In the genomic region with DNA sequence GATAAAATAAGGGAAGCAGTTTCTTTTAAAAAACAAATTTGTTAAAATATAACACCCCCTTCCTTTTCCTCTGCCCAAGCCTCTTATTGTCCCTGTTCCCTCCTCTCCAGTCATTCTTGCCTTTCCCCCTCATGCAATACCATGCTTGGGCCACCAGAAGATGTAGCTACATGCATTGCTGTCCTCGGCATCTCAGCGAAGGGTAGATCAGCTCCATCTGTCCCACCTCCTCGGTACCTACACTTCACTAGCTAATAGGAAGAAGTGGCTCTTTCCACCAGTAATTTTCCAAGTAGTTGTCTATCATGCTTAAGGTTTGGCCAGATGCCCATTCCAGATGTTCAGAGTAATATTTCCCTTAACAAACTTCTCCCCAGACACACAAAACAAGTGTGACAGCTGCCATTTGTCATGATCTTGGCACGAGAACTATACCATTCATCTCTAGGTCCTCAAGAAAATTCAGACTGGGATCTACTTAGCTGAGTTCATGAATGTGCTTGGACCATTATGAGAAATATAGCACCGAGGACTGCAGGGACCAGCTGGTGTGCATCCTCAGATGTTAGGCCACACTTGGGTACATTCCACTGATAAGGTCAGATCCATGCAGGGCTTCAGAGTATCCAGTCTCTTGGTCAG, we compare ENCODE assay signal across 15 mouse cellular contexts.
DNase-seq lines count a peak whose midpoint lies in the region; ATAC-seq and TF ChIP-seq lines count a peak whose summit lies in the region.
"Had no signal": no experiment of that assay in that cellular context is flagged by ENCODE, and none has a peak within 500 bp of the region (broad histone marks: within the 10 kb centered on the region; RNA-seq: fewer than 3 reads in every experiment).

No protein-coding gene starts in this region.

- no peaks in the 10 kb centered on the region for H3K9me3 ChIP-seq in embryonic facial prominence, embryonic 14.5 days (ENCODE audit: control insufficient read depth, low read length)
- H3K9me3 ChIP-seq in embryonic facial prominence, embryonic 10.5 days, result no peaks in the 10 kb centered on the region
- no peaks in the 10 kb centered on the region for H3K9me3 ChIP-seq in intestine, embryonic 16.5 days (ENCODE audit: control insufficient read depth, low read length)
- H3K9me3 ChIP-seq: lung, embryonic 15.5 days; midbrain, embryonic 10.5 days had no signal

- no peaks in the 10 kb centered on the region for H3K27me3 ChIP-seq in embryonic facial prominence, embryonic 14.5 days (replicated peaks; ENCODE audit: control insufficient read depth, insufficient read depth, low read length)
- no peaks in the 10 kb centered on the region for H3K27me3 ChIP-seq in embryonic facial prominence, embryonic 10.5 days (replicated peaks; ENCODE audit: low read depth, poor library complexity, severe bottlenecking)
- H3K27me3 ChIP-seq in kidney, adult 2 months (replicated peaks; ENCODE audit: control insufficient read depth, insufficient read depth, low read length), result no peaks in the 10 kb centered on the region; the same call in 1 of the 2 replicates
- H3K27me3 ChIP-seq in intestine, embryonic 16.5 days (replicated peaks; ENCODE audit: control insufficient read depth, insufficient read depth, low read length), result no peaks in the 10 kb centered on the region
- no peaks in the 10 kb centered on the region for H3K27me3 ChIP-seq in cerebellum, adult 2 months (ENCODE audit: control insufficient read depth, insufficient read depth, low read length)
- H3K27me3 ChIP-seq: lung, embryonic 15.5 days had no signal

- ATAC-seq in embryonic facial prominence, embryonic 14.5 days (ENCODE audit: low read depth), result no peak
- 0 out of 2 replicates have a peak, but pooled peaks have one; percentile 28 for ATAC-seq in intestine, embryonic 16.5 days
- ATAC-seq in frontal cortex, adult (ENCODE audit: low TSS enrichment), result no peak

- H3K4me2 ChIP-seq in embryonic facial prominence, embryonic 14.5 days (ENCODE audit: low read depth, low read length), result no peak overlapping the region
- H3K4me2 ChIP-seq in intestine, embryonic 16.5 days (ENCODE audit: low read depth, low read length), result no peak overlapping the region
- H3K4me2 ChIP-seq: lung, embryonic 15.5 days had no signal

- H3K4me3 ChIP-seq in embryonic facial prominence, embryonic 14.5 days (ENCODE audit: low read depth, low read length), result no peak overlapping the region
- H3K4me3 ChIP-seq in embryonic facial prominence, embryonic 10.5 days, result no peak overlapping the region
- no peak overlapping the region for H3K4me3 ChIP-seq in kidney, adult 2 months (ENCODE audit: insufficient read depth, low read depth, low read length)
- H3K4me3 ChIP-seq in intestine, embryonic 16.5 days (ENCODE audit: low read length), result no peak overlapping the region
- no peak overlapping the region for H3K4me3 ChIP-seq in cerebellum, adult 2 months (replicated peaks; ENCODE audit: insufficient read depth, low read depth, low read length)
- H3K4me3 ChIP-seq: lung, embryonic 15.5 days; midbrain, embryonic 10.5 days had no signal

- no peak for TF ChIP-seq POLR2A in kidney, adult 2 months (IDR thresholded peaks at IDR 0.05; ENCODE audit: low read depth, low read length)
- no peak for TF ChIP-seq POLR2A in cerebellum, adult 2 months (IDR thresholded peaks at IDR 0.05; ENCODE audit: borderline replicate concordance, insufficient read depth, low read length)

- WGBS in embryonic facial prominence, embryonic 14.5 days, result 59% methylated on average over 5 of the region's 5 CpGs
- 91% methylated on average over 5 of the region's 5 CpGs for WGBS in embryonic facial prominence, embryonic 10.5 days
- WGBS in kidney, adult 2 months, result 69% methylated on average over 5 of the region's 5 CpGs
- 56% methylated on average over 5 of the region's 5 CpGs for WGBS in intestine, embryonic 16.5 days
- 77% methylated on average over 5 of the region's 5 CpGs for WGBS in cerebellum, adult 2 months

- H3K9ac ChIP-seq in embryonic facial prominence, embryonic 14.5 days (ENCODE audit: low read depth, low read length), result no peak overlapping the region
- H3K9ac ChIP-seq in intestine, embryonic 16.5 days (ENCODE audit: low read depth, low read length), result no peak overlapping the region
- H3K9ac ChIP-seq: lung, embryonic 15.5 days had no signal

- H3K27ac ChIP-seq in embryonic facial prominence, embryonic 14.5 days (replicated peaks; ENCODE audit: low read depth, low read length), result no peak overlapping the region
- H3K27ac ChIP-seq in embryonic facial prominence, embryonic 10.5 days (replicated peaks), result no peak overlapping the region
- no peak overlapping the region for H3K27ac ChIP-seq in kidney, adult 2 months (ENCODE audit: insufficient read depth, low read depth, low read length)
- H3K27ac ChIP-seq in intestine, embryonic 16.5 days (ENCODE audit: low read length), result no peak overlapping the region
- H3K27ac ChIP-seq in cerebellum, adult 2 months (ENCODE audit: insufficient read depth, low read length), result no peak overlapping the region
- H3K27ac ChIP-seq: lung, embryonic 15.5 days; midbrain, embryonic 10.5 days had no signal

- no peaks in the 10 kb centered on the region; the same call in 1 of the 2 replicates for H3K4me1 ChIP-seq in embryonic facial prominence, embryonic 14.5 days (ENCODE audit: control insufficient read depth, insufficient read depth, low read length)
- 0 out of 2 replicates have a peak, but pooled peaks cover 4% of the 10 kb centered on the region for H3K4me1 ChIP-seq in embryonic facial prominence, embryonic 10.5 days
- H3K4me1 ChIP-seq in kidney, adult 2 months (ENCODE audit: control insufficient read depth, insufficient read depth, low read length), result no peaks in the 10 kb centered on the region
- 0 out of 2 replicates have a peak, but pooled peaks cover 5% of the 10 kb centered on the region for H3K4me1 ChIP-seq in intestine, embryonic 16.5 days (ENCODE audit: control insufficient read depth, insufficient read depth, low read length)
- no peaks in the 10 kb centered on the region for H3K4me1 ChIP-seq in cerebellum, adult 2 months (ENCODE audit: control insufficient read depth, insufficient read depth, low read length)
- H3K4me1 ChIP-seq: midbrain, embryonic 10.5 days had no signal

- TF ChIP-seq CTCF in kidney, adult 2 months (conservative IDR thresholded peaks at IDR 0.05; ENCODE audit: insufficient read depth, insufficient read length, low read depth, low read length), result no peak
- TF ChIP-seq CTCF in cerebellum, adult 2 months (IDR thresholded peaks at IDR 0.05; ENCODE audit: borderline replicate concordance, insufficient read depth, low read depth, low read length), result no peak

- H3K36me3 ChIP-seq in embryonic facial prominence, embryonic 14.5 days (ENCODE audit: control insufficient read depth, insufficient read depth, low read length), result no peaks in the 10 kb centered on the region
- no peaks in the 10 kb centered on the region for H3K36me3 ChIP-seq in embryonic facial prominence, embryonic 10.5 days (replicated peaks)
- no peaks in the 10 kb centered on the region for H3K36me3 ChIP-seq in kidney, adult 2 months (ENCODE audit: control insufficient read depth, insufficient read depth, low read length)
- H3K36me3 ChIP-seq in intestine, embryonic 16.5 days (ENCODE audit: control insufficient read depth, insufficient read depth, low read length), result no peaks in the 10 kb centered on the region
- H3K36me3 ChIP-seq: lung, embryonic 15.5 days; midbrain, embryonic 10.5 days had no signal

- peak; percentile 61 for DNase-seq in embryonic facial prominence, embryonic 14.5 days (ENCODE audit: low spot score)
- DNase-seq in embryonic facial prominence, embryonic 10.5 days (ENCODE audit: low spot score), result no peak
- DNase-seq in kidney, adult 2 months, result peak; percentile 51
- DNase-seq in kidney, adult 8-10 months, result no peak
- peak; percentile 50 to 56 for DNase-seq in kidney, postnatal 4 days
- DNase-seq in cerebellum, adult 2 months, result no peak
- DNase-seq: adrenal gland, postnatal 14 days; cerebellum, adult 9-11 months; gastrocnemius, postnatal 25 days; retina, postnatal 1 day; thymus, postnatal 14 days had no signal

Comparison
In these comparisons a context has a peak if more than half of its experiments do, and no peak if none do; other contexts are left out.
1. DNase-seq: peak in embryonic facial prominence, embryonic 14.5 days (single experiment), kidney, adult 2 months (single experiment) and kidney, postnatal 4 days (2 of 2); none in embryonic facial prominence, embryonic 10.5 days (single experiment), kidney, adult 8-10 months (0 of 2) and cerebellum, adult 2 months (0 of 2).